Mouse (Mus musculus) ovary, postnatal 36 days (tissue): Measurements from ENCODE around the gene Pdzrn3.

ENCODE experiments used
- DNase-seq: peaks from one replicate; pipeline ENCODE4 v3.0.0; 2022; ENCODE audit warnings: low spot score, mixed read lengths

The Pdzrn3 gene

GRCm38 (mm10) chr6:101327741-101328140, 50.0 kb downstream of the Pdzrn3 start:
- DNase-seq: no peak

- DNase-seq: no peak
Measured at GRCm38 (mm10) chr6:101327196-101327595, 50.5 kb downstream of the Pdzrn3 start.

DNA sequence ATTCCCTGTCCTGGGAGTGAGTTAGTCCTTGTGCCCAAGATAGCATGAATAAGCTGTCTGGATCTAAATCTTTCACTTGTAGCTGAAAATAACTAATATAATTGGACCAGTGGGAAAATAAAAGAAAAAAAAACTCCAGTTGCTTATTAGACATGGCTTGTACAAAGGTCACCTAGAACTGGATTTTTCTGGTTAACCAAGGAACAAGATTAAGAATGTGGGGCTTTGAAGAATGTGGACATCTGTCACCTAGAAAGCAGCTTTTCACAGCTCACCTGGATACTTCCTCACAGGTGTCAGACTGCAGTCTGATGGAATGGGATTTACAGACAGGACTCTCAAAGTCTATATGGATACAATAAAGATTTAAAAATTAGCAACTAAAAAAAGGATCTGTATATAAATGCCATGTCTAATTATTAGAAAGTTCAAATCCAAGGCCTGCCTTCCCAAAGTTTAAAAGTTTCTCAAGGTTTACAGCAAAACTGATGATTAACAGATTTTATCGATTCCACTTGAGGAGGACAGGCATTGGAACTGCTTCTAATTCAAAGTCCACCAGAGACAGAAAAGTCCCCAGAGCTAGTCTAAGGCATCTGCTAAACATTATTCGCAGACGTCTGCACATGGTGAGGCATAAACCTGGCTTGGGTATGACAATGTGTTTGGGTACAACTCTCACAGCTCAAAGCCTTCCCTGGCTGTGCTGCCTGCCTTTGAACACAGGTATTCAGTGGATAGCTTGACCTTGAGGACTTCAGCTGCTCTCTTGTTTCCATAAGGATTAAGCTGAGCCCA, 51.7 kb downstream of the Pdzrn3 start:
- DNase-seq: no peak

DNA sequence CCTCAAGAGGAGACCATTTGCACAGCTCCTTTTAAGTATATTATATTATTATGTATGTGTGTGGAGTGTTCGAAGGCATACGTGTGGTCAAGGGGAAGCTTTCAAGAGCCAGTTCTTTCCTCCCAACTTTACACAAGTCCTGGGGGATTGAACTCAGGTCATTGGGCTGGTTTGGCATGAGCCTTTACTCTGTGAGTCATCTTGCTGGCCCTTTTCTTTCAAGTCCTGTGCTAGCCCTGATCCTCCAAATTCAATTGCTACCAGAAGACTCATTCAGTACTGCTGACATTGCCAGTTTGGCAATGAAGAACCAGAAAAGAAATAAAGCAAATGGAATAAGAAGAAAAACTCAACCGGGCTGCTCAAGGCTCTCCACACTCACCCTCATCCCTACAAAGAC, 55.1 kb downstream of the Pdzrn3 start:
- no peak for DNase-seq

GRCm38 (mm10) chr6:101320386-101320785, 57.3 kb downstream of the Pdzrn3 start:
- DNase-seq: no peak

- DNase-seq: no peak
Measured at GRCm38 (mm10) chr6:101319374-101319967, 58.2 kb downstream of the Pdzrn3 start.

DNA sequence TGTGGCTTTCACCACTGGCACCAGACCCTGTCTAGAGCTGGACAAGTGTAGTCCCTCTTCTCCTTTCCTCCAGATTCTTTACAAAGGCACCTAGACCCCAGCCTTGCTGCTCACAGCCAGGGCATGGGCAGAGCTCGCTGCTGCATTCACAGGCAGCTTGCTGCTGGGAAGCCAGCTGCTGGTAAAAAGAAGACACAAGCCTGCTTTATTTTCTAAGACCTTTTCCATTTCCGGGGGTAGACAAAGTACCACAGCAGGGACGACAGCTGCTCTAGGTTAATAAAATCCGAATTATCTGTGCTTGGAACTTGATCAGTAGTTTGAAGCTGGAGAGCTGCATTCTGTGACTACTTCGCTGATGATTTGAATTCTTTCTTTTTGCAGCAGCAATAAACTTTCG, 59.2 kb downstream of the Pdzrn3 start:
- DNase-seq: no peak

DNA sequence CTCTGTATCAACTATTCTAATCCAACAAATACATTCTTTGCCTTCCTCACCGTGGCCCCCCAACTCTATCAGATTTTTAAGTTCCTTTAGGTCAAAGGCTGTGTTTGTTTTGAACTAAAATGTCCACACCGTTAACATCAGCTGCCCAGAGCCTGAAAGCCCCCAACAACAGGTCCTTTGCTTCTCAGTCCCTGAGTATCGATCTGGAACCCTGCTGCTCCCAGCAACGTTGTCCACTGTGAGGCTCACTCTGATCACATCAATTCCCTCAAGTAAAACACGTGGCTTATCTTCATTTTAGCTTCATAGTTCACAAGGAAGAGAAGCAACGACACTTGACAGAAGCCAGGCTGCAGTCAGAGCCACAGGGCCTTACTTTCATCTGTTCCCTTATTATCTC, 66.3 kb downstream of the Pdzrn3 start:
- DNase-seq: no peak

DNA sequence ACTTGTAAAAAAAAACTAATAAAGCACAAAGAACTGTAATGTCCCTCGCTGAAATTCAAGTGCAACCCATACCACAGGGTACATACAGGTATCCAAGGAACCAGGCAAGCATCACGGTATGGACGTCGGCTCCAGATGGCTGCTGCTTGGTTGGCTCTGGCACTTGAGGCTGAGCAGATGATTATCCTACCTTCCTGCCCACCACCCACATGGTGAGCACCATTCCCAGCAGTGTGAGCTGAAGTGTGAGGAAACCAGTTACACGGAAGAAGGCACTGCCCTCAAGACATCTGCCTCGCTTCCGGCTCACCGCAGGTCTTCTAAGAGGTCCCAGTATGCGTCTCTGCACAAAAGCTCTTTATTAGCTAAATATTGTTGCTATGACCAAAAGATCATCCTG, 67.2 kb downstream of the Pdzrn3 start:
- no peak for DNase-seq

DNA sequence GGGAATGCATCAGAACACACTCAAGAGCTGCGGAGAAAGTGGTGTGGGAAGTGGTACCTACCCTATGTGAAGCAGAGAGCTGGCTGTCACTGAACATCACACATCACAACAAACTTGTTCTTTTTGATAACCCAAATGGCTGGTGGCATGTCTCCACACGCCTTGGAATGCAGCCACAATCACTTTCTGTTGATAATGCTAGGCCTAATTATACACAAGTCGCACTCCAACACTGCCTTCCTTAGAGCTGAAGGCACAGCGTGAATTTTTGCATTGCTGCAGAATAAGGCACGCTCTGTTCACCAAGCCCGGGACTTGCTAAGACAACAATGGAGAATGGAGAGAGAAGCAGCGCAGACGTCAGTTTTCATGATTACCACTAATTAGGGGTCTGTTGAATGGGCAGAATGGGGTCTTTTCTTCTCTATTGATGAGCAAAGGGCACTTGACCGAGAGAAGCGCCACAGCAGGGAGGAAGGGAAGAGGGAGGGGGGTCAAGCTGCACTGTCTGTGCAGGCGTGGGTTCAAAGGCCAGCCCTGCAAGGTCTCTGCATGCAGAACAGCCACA, 69.6 kb downstream of the Pdzrn3 start:
- DNase-seq: no peak

DNA sequence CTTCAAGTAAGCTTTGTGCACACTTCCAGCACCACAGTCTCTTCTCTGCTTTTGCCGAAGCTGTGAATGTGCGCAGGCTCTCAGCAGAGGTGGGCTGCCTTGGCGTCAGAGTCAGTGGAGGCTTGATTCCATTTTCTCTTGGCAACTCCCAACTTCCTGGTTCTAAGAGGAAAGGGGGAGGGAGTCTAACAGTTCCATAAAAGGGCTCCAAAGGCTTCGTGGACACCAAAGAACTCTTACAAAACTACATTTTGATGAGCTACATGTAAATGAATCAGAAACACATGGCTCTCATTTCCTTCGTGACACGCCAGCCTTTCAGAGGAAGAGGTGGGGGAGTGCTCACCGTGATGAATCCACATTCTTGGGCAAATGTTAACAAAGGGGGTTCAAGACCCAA, 70.9 kb downstream of the Pdzrn3 start:
- DNase-seq: no peak

GRCm38 (mm10) chr6:101305543-101305942, 72.2 kb downstream of the Pdzrn3 start:
- DNase-seq: no peak

GRCm38 (mm10) chr6:101303959-101304738, 73.5 kb downstream of the Pdzrn3 start:
- no peak for DNase-seq

GRCm38 (mm10) chr6:101303501-101303900, 74.2 kb downstream of the Pdzrn3 start:
- DNase-seq: no peak

DNA sequence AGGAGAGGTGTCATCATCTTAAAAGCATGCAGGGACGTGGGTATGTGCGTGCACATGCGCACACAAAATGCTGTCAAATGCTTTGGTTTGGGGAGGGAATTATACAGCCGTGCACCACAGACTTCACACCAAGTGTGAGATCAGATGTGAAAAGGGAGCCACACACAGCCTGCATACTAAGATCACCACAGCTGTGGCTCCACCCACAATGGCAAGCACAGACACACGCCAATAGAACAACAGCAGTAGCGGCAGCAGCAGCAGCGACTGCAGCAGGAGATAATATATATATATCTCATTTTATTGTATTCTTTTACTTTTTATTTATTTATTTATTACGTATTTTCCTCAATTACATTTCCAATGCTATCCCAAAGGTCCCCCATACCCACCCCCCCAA, 76.5 kb downstream of the Pdzrn3 start:
- no peak for DNase-seq

DNA sequence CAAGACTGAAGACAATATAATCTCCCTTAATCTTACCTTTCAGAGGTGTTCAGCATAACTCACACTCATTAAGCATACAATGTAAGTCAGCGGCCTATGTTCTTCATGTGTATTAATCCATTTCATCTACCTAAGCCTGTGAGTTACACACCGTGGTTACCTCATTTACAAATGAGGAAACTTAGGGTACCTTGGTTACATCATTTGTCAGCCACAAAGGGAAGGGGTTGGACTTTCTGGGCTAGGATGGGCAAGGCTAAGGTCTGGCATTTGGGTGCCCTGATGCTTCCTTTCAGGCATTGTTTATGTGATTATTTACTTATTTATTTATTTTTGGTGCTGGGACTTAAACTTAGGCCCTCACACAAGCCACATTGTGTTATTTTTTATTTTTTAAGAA, 78.3 kb downstream of the Pdzrn3 start:
- no peak for DNase-seq

DNA sequence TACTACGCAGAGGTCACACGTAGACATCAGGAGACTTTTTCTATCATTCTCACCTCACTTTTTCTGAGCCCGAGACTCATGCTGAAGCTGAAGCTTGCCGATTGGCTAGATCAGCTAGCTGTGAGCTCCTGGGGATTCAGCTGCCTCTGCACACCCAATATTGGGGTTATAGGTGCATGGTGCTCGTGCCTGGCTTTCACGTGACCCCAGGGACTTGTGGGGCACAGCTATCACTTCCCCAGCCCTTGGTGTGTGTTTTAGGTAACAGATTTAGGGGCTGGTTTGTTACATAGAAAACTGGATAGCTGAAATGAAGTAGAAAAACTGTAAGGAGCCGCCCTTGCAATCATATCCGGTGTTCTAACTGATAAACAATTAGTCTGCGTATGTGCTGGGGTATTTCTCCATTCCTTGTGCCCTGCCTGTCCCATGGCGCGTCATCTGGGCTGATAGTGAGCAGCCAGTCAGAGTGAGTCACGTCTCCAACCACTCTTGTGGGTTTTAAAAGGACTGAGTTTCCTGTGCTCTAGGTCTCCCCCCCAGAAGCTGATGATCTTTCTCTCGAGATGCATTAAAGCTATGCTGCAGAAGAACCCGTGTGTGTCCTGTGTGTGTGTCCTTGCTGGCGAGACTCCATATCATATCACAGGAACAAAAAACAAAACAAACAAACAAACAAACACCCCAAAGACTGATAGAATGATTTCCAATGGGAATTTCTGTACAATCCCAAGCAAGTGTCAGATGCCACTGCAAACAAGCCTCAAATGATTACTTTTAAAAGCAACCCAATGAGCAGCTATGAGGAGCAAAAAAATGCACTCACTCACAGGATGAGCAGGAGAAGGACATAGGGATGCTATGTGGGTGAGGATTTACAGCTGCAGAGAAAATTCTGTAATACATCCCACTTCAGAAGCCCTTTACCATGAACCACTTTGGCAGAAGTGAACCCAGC, 79.9 kb downstream of the Pdzrn3 start:
- no peak for DNase-seq

DNA sequence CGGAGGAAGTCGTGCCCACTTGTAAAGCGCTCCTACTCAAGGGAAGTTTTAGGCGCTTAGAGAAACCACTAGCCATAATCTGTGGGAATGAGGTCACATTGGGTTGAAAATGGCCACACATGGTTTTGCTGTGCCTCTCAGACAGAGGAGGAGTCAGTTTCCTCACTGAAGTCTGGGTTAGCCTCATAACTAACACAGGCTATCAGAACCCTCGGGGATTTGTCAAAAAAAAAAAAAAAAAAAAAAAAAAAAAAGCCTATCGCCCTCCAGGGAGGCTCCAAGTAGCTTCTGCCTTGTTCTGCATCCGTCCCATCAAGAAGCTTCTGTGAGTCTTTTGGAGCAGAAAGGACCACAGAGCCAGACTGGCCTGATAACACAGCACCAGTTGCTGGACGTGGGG, 80.7 kb downstream of the Pdzrn3 start:
- no peak for DNase-seq

GRCm38 (mm10) chr6:101296280-101296679, 81.4 kb downstream of the Pdzrn3 start:
- DNase-seq: no peak

DNA sequence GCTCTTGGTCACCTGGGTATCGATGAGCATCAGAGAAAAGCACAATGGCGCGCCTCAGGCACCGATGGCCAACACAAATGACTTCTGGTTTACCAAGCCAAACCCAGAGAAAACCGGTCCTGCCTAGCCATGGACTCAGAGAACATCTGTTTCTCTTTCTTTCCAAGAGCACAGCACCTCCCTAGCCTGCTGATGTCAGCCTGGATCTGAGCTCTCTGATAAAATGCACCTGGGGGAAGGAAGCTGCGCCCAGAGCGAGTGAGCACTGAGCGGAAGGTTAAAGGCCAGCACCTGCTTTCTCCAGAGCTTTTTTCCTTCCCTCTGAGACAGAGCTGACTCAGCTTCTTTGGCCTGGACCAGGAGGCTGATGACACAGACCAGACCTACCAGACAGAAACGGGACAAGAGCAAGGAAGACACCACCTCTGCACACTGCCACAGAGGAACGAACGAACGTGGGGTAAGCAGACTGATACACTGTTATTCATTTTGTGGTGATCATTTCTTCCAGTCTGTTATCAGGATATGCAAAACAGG, 84.6 kb downstream of the Pdzrn3 start:
- no peak for DNase-seq

- DNase-seq: no peak
Measured at GRCm38 (mm10) chr6:101291944-101292343, 85.8 kb downstream of the Pdzrn3 start.
